Mouse (Mus musculus) spleen, postnatal 14 days (tissue): Measurements from ENCODE around the gene Hinfp.

Experiments
- DNase-seq, 2 experiments: peaks; one replicate each; pipeline ENCODE4 v3.0.0; 2021 to 2022; ENCODE audit warnings: low spot score in 2 of 2

Hinfp gene

DNA sequence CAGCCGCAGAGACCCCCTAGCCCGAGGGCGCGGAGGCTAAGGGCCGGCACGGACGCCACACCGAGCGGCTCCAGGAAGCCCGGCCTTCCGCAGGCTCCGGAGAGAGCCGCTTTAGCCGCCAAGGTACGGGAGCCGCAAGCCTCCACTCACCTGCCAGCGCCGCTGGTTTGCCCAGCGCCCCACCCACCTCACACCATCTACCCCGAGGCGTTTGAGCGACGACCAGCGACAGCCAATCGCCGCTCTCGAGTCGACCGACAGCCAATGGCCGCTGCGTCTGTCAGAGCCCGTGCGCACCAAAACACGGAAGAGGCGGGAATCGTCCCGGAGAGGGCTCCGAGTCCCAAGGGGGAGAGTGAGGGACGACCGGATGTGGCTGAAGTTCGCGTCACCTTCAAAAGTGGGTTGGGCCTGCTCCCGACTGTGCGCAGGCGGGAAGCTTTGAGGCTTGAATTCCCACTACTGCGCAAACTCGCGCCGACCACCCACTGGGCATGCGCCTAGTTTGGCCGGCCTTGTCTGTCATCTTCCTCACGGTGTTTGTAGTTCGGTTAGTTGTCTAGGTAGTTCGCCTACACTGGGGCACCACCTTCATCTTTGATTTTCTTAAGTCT is at the start of gene Hinfp:
Gene Hinfp (minus strand): TSS at position 206 of the 614 bp plus-strand sequence.
- peak; percentile 94 for DNase-seq

GRCm38 (mm10) chr9:44353142-44353541 is 47.7 kb upstream of the Hinfp start:
- no peak for DNase-seq

GRCm38 (mm10) chr9:44352337-44352736 is 46.9 kb upstream of the Hinfp start:
- no peak for DNase-seq

GRCm38 (mm10) chr9:44351396-44351795 is 45.9 kb upstream of the Hinfp start:
- DNase-seq: no peak

GRCm38 (mm10) chr9:44348546-44348945 is 43.1 kb upstream of the Hinfp start:
- no peak for DNase-seq

- DNase-seq: no peak
These were observed 42.1 kb upstream of the Hinfp start for GRCm38 (mm10) chr9:44347621-44348020.

- no peak for DNase-seq
These were observed 41.7 kb upstream of the Hinfp start for GRCm38 (mm10) chr9:44347166-44347565.

DNA sequence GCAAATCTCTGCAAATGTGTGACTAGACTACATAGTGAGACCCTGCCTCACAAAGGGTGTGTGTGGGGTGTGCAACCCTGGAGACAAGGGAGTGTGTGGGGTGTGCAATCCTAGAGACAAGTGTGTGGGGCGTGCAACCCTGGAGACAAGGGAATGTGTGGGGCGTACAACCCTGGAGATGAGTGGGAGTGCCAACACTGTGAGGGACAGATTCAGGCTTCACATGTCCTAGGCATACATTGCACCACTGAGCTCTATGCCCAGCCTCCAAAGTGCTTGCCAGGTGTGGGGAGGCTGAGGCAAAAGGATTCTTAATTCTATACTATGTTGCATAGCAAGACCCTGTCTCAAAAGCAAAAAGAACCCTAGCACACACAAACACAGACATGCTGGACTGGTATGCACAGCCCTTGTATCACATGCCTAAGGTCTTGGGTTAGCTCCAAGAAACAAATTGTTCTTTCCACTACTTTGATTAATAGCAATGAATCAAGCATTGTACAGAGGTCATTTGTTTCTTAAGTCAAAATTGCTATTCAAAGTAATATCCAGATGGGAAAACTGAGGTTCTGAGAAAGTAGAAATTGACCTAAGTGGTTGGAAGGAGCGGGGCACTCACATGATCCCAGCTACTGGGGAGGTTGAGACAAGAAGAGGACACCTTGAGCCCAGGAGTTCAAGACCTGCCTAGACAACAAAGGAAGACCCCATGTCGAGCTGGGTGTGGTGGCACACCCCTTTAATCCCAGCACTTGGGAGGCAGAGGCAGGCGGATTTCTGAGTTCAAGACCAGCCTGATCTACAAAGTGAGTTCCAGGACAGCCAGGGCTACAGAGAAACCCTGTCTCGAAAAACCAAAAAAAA is 40.3 kb upstream of the Hinfp start:
- DNase-seq: no peak

GRCm38 (mm10) chr9:44343781-44344421 is 38.4 kb upstream of the Hinfp start, which contains the start of gene Hmbs:
Gene Hmbs (minus strand): TSS chr9:44344228.
- peak; percentile 79 to 85 for DNase-seq

- peak; percentile 57 to 58 for DNase-seq
These were observed 37.8 kb upstream of the Hinfp start for GRCm38 (mm10) chr9:44343290-44343689.

DNA sequence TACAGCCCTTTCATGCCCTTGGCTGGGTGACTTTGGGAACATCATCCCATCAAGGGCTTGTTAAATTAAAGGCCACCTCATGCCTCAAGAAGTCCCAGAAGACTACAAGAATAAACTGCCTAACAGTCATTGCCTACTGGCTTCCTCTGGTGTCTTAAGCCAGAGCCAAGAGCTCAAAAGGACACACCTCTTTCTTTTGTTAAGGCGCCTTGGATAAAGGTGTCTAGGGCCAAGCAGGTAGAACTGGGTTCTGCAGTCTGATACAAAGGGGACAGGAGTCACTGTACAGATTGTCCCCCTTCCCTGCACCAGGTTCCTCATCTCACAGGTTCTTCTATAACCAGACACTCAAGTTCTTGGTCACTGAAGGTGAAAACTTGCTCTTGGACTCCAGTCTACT is 37.1 kb upstream of the Hinfp start:
- DNase-seq: no peak

DNA sequence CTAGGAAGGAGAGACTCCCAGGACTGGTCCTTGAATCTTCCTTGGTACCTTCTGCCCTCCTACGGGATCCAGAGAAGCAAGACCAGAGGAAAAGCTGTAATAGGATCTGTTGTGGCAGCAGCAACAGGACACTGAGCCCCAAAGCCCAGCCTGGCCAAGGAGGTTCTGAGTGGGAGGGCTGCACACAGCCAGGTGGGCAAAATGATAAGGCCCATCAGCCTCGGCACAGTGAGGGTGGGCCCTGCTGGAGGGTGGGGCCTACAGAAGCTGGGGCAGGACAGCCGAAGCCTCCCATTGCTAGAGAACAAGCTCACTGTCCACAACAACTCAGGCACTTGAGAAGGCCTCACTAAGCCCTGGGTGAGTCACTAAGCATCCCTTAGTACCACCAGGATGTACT is 36.7 kb upstream of the Hinfp start:
- peak; percentile 74 to 77 for DNase-seq

- DNase-seq: no peak
These were observed 36.0 kb upstream of the Hinfp start for GRCm38 (mm10) chr9:44341487-44341886.

- peak in 1 of 2 experiments; percentile 0 for DNase-seq
These were observed 33.1 kb upstream of the Hinfp start for GRCm38 (mm10) chr9:44338574-44338973.

GRCm38 (mm10) chr9:44337436-44338169 is 32.1 kb upstream of the Hinfp start:
- DNase-seq: peak in 1 of 2 experiments; percentile 5

- peak in 1 of 2 experiments; percentile 5 for DNase-seq
These were observed 31.5 kb upstream of the Hinfp start for GRCm38 (mm10) chr9:44336964-44337363.

GRCm38 (mm10) chr9:44336513-44336912 is 31.0 kb upstream of the Hinfp start:
- DNase-seq: peak in 1 of 2 experiments; percentile 15

DNA sequence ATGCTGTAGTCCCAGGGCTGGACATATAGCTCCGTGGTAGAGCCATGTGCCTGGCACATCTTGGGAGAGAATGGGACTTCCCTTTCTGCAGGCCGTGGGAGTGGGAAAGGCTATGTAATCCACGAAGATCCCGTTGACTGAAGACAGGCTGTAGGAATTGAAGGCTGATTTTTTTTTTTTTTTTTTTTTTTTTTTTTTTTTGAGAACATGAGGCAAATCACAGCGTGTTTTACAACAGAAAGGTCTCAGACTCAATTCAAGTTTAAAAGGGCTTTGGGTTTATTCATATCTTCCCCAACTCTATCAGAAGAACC is 30.6 kb upstream of the Hinfp start:
- no peak for DNase-seq

DNA sequence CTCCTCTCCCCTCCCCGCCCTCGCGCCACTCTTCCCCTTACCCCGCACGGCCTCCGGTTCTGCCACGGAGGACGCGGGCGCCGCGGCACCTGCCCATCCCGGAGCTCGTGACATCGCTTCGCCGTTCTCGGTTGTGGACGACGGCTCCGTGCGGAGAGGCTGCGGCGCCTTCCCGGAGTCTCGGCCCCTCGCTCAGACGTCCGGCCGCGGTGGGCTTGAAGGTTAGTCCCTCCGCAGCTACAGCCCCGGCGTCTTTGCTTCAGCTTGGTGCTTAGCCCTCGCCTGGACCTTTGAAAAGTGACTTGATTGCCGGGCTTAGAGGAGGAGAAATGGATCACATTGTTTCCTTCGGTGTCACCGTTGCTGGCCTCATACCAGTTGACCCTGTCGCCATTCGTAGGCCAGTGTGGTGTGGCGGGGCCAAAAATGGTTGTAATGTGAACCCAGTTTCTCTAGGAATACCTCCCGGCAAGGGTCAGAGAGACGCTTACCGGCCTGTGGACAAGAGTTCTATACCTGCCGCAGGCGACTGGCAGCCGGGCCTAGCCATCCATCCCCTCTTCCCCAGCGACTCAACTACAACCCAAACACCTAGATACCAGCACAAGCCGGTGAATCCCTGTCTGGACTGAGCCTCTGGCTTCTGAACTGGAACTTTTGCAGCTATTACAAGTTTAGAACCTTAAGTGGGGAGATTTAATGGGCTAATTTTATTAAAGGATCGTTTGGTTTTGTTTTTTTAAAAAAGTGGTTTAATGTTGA is 30.0 kb upstream of the Hinfp start:
- DNase-seq: peak; percentile 43 to 52

GRCm38 (mm10) chr9:44334396-44335330 is 29.2 kb upstream of the Hinfp start, which contains the start of gene H2afx:
Gene H2afx (plus strand): TSS chr9:44334694.
- peak; percentile 97 for DNase-seq
